Mouse (Mus musculus): ENCODE measurements around the gene Egfl8.

The Egfl8 gene

DNA sequence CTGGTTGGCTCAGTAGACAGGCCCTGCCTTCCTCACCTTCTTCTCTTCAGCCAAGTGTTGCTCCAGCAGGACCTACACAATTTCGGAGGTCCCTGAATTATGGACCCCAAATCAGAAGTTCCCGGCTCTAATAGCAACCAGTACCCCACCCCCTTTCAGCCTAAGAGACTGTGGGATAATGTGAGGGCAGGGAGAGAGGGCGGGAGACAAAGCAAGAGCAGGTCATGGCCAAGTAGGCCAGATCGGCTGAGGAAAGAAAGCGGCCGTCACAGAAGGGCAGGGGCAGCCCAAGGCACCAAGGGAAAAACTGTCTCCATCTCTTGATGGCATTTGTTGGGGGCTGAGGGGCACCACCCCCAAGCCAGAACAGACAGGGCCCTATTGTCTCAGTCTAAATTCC is at the start of gene Egfl8:
Gene Egfl8 (minus strand): TSS at position 101 of the 400 bp plus-strand sequence.
- DNase-seq, result no peak

- DNase-seq, result no peak
Observed at GRCm38 (mm10) chr17:34664472-34664871, 48.7 kb upstream of the Egfl8 start.

GRCm38 (mm10) chr17:34663558-34663957 is 47.8 kb upstream of the Egfl8 start:
- no peak for DNase-seq

DNA sequence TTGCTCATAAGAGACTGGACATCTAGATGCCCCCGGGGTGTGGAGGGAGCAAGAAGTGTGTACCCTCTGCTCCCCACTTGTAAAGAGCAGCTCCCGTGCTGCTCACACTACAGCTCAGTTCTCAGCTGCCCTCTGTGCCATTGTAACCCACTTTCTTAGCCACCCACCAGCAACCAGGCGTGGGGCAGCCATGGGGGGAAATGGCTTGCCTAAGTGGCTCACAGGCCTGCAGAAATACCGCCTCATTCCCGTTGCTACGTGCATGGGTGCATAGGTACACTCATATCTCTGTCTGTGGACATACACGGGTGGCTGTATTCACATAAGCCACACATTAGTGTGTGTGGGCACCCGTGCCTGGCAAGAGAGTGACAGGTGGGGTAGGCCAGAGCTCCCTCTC is 47.2 kb upstream of the Egfl8 start:
- no peak for DNase-seq

DNA sequence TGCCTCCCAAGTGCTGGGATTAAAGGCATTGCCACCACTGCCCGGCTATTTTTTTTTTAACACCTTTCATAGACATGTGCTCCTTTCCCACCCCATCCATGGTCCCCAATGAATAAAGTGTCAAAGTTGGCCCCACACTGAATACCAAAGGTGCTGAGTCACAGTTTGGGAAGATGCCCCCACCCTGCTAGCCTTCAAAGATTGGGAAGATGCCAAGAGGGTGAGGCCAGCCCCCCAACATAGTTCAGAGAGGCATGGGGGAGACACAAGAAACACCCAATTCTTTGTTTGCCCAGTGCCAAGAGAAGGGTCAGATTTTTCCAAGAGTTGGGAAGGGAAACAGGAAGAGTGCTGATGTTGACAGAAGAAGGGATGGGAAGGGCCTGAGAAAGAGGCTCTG is 46.7 kb upstream of the Egfl8 start:
- no peak for DNase-seq

GRCm38 (mm10) chr17:34661121-34661591 is 45.4 kb upstream of the Egfl8 start:
- DNase-seq, result peak; percentile 28

GRCm38 (mm10) chr17:34660259-34660820 is 44.6 kb upstream of the Egfl8 start:
- DNase-seq, result no peak

- no peak for DNase-seq
Observed at GRCm38 (mm10) chr17:34659897-34660214, 44.1 kb upstream of the Egfl8 start.

GRCm38 (mm10) chr17:34659181-34659896 is 43.6 kb upstream of the Egfl8 start:
- no peak for DNase-seq

- no peak for DNase-seq
Observed at GRCm38 (mm10) chr17:34658591-34658990, 42.8 kb upstream of the Egfl8 start.

DNA sequence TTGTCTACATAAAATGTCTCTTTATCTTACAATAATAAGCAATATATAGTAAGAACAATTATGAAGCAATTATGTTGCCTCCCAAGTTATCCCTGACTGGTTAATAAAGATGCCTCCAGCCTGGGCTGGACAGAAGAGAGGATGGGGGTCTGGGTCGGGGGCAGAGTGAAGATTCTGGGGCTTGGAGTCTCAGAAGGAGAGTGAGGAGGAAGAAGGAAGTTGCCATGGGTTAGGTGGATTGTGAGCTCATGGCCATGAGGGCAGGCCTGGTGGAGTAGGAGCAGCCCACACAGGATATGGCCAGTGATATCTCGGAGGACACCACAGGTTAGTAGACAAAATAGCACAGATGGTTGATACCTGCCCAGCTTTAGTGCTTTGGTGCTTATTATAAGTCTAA is 42.4 kb upstream of the Egfl8 start:
- DNase-seq, result no peak

DNA sequence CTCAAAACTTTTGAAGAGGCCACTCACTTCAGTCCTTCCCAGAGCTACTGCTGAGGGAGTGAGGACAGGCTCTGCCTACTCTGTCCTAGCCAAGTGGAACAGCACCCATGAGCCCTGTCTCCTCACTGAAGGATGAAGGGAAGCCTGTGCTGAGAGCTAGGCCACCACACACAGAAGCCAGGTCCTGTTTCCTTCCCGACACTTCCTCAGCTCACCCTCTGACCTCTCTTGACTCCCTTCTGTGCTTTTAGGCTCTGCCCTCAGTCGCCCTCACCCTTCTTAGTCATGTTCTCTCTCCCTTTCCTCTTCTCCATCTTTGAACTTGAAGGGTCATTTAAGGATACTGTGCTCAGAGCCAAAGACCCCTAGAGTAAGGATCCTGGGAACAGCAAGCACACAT is 41.5 kb upstream of the Egfl8 start:
- no peak for DNase-seq

DNA sequence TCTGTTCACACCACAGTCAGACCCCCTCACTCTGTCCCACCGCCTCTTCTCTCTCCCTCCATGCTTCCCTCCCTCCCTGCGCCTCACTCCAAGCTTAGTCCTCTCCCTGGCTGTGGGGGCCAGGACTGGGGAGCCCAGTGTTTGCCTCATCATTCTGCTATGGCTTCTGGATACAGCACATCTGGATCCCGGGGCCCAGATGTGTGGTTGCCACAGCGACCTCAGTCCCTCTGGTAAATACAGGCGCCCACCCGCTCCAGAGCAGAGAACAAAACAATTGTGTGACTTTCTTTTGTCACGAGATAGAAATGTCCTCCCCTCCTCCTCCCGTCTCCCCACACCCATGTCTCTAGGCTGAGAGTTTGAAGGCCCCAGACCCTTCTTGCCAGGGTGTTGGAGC is 40.9 kb upstream of the Egfl8 start:
- no peak for DNase-seq

GRCm38 (mm10) chr17:34655581-34655991 is 39.8 kb upstream of the Egfl8 start:
- DNase-seq, result no peak

- no peak for DNase-seq
Observed at GRCm38 (mm10) chr17:34655160-34655559, 39.4 kb upstream of the Egfl8 start.

- DNase-seq, result no peak
Observed at GRCm38 (mm10) chr17:34654392-34654791, 38.6 kb upstream of the Egfl8 start.

DNA sequence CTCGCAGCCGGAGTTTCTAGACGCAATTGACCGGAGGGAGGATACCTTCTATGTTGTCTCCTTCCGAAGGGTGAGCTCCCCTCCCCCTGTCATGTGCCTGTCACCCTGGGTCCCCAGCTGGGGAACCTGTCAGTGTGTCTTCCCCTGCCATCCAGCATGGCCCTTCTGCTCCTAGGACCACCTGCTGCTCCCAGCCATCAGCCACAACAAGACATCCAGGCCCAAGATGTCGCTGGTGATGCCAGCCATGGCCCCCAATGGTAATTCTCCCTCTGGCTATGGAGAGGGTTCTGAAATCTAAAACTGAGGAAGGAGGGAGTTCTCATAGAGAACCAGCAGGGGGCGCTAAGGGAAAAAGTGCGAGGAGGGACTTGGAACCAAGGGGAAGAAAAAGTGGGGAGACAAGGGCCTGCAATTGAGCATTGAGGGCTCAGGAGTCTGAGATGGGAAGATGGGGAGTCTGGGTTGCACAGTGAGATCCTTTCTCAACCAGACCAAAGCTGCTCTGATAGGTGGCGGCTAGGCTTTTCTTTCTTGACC is 38.0 kb upstream of the Egfl8 start:
- DNase-seq, result peak; percentile 68

DNA sequence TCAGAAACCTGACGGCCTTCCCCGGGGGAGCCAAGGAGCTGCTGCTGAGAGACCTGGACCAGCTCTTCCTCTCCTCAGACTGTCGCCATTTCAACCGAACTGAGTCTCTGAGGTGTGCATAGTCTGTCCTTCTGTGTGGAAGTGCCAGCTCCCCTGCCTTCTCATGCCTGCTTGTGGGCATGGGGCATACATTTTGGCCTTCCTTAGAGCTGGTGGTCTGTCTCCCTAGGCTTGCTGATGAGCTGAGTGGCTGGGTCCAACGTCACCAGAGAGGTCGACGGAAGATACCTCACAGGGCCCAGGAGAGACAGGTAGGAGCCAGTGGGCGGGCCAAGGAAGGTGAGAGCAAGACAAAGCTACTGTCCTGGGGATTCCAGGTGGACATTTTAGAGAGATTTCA is 37.2 kb upstream of the Egfl8 start:
- DNase-seq, result no peak

DNA sequence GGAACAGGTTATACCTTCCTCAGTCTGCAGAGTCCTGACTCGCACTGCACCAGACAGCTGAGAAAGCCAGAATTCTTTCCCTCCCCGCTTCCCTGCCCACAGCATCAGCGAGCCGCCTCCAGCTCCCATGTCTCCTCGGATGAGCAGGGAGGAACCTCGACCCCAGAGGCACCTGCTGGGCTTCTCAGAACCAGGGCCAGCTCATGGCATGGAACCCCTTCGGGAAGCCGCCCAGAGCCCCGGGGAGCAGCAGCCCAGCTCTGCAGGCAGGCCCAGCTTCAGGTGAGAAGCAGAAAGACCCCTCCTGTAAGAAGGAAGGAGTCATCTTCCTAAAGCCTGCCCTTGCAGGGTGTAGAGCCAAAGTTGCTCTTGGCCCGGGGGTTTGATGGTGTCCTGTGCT is 36.8 kb upstream of the Egfl8 start:
- DNase-seq, result no peak

- peak; percentile 66 for DNase-seq
Observed at GRCm38 (mm10) chr17:34651507-34652221, 35.9 kb upstream of the Egfl8 start.

GRCm38 (mm10) chr17:34650781-34651180 is 35.0 kb upstream of the Egfl8 start:
- no peak for DNase-seq

DNA sequence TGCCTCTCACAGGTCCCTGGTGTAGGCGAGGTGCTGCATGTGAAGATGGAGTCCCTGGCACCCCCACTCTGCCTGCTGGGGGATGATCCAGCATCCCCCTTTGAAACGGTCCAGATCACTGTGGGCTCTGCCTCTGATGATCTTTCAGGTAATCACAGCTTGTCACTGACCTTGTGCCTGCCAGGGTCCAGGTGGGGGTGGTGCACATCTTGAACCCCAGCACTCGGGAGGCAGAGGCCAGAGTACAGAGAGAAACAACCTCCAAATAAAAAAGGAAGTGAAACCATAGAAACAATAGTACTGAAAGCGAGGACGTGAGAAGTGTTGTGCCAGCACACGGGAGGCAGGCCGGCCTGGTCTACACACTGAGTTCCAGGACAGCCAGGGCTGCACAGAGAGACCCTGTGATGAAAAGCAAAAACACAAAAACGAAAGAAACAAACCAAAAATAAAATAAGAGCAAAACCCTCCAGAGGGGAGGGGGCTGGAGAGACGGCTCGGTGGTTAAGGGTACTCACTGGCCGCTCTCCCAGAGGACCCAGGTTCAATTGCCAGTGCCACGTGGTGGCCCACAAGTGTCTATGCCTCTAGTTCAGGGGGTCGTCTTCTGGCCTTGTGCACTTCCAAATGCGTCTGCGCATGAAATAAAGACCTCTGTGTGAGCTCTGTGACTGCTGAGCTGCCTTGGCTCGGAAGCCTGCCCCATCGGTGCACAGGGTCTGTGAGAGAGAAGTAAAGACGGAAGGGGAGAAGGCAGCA is 33.5 kb upstream of the Egfl8 start:
- no peak for DNase-seq
